Mouse (Mus musculus) spleen, embryonic (tissue): ENCODE measurements at regions not wholly inside any gene's neighbourhood (a gene's known extent, or its start where the extent isn't known, plus 50 kb on each side); places are given as distances from the start of the nearest gene placed in this dataset.

ENCODE experiments used
- CTCF ChIA-PET: fragments of 350-600 bp; sonication (Branson Sonifier 250); formaldehyde crosslinking; loops from one replicate; lab custom pipeline; 2022; lab: Charles Lee

GRCm38 (mm10) chr8:128218886-128219285 lies 139.5 kb upstream of the Nrp1 start:
- CTCF ChIA-PET, result no interaction called here

GRCm38 (mm10) chr8:128219539-128219938 lies 138.9 kb upstream of the Nrp1 start:
- CTCF ChIA-PET, result no interaction called here

DNA sequence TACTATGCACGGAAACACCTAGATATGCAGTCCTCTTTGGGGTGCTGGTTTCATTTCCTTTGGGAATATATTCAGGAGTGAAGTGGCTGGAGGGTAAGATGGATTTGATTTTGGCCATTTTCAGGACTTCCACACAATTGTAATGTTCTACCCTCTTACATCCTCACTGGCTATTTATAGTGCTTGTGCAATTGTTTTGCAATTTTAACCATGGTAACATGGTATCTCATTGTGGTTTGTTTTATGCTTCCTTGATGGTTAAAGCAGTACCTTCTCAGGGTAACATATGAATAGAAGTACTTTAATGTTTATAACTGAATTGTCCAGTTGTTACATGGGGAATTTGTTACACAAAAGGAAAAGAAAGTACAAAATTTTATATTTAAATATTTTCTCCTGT lies 135.3 kb upstream of the Nrp1 start:
- CTCF ChIA-PET, result no interaction called here

GRCm38 (mm10) chr8:128223522-128223921 lies 134.9 kb upstream of the Nrp1 start:
- CTCF ChIA-PET, result no interaction called here

DNA sequence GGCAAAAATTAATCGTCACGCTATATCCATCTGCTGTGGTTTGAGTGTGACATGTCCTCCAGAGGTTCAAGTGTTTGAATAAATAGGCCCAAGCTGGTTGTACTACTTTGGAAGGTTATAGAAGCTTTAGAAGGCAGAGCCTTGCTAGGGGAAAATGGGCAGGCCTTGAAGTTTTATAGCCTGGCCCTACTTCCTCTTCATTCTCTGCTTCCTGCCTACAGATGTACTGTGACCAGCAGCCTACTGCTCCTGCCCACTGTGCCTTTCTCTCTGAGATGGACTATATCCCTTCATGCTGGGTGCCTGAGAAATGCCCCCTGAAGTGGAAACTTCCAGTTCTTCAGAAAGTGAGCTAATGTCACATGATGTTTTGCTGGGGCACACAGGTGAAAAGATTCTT lies 133.3 kb upstream of the Nrp1 start:
- CTCF ChIA-PET, result no interaction called here

DNA sequence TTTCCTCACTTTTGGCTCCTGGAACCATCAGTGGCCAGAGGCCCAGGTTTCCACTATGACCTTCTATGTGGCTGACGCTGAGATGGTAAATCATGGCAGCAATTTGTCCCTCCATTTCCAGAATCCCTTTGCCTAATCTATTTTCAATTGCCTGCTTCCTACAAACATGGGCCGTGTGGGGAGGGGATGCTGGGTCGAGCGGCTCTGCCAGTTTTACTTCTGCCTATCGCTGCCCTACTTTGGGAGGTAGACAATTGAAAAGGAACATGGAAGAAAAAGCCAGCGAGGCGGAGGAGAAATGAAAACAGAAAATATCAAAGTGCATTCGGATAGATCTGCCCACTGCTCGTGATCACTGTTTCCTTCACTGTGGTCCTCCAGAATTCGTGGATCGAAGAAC lies 123.3 kb upstream of the Nrp1 start:
- CTCF ChIA-PET, result no interaction called here

GRCm38 (mm10) chr8:128235527-128235926 lies 122.9 kb upstream of the Nrp1 start:
- CTCF ChIA-PET, result no interaction called here

- CTCF ChIA-PET, result no interaction called here
These were observed 122.3 kb upstream of the Nrp1 start for GRCm38 (mm10) chr8:128236097-128236496.

DNA sequence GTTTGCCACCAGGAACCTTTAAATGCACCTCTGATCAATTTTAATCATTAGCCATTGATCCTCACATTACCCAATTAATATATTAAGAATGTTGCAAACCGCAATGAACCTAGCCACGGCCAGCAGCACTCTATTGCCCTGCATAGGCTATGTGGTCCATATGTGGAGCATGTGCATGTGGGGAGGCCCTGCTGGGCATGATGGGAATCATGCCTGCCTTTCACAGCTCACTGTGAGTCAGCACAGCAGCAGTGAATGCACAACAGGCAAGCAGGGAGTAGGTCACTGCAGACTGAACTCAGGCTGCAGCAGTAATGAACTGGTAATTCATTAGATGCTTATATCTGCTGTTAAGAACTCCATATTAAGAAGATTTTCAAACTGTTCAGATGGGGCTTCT lies 119.5 kb upstream of the Nrp1 start:
- CTCF ChIA-PET, result no interaction called here

- CTCF ChIA-PET, result no interaction called here
These were observed 118.6 kb upstream of the Nrp1 start for GRCm38 (mm10) chr8:128239783-128240182.

DNA sequence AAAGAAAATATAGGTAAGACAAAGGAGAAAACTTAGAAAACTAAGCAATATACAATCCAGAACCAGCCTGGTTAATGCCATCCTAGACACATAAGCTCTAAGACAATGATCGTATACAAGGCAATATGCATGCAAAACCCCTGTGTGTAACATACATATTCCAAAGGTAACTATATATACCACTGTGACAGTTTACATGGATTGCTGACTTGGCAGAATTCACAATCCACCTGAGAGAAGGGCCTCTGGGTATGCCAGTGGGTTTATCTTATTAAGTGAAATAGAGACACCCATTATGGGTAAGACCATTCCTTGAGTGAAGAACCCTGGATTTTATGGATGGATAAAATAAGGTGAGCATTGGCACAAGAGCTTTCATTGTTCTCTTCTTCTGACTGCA lies 117.2 kb upstream of the Nrp1 start:
- CTCF ChIA-PET, result no interaction called here

GRCm38 (mm10) chr8:128242465-128243251 lies 115.7 kb upstream of the Nrp1 start:
- CTCF ChIA-PET, result no interaction called here

GRCm38 (mm10) chr8:128251723-128252122 lies 106.7 kb upstream of the Nrp1 start:
- CTCF ChIA-PET, result no interaction called here

DNA sequence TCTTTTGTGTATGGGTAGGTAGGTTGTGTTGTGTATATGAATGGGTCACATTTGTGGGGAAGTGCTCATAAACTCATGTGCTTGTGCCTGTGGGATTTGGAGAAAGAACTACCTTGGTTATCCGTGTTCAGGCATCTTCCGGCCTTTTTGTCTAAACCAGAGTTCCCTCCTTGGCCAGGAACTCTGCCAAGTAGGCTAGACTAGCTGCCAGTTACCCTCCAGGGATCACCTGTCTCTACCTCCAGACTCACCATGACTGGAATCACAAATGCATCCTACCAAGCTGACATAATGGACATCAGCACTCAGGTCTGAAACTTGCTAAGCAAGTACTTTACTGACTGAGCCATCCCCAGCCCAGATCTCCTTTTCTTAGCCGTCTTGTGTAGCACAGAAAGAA lies 97.6 kb upstream of the Nrp1 start:
- CTCF ChIA-PET, result no interaction called here

- CTCF ChIA-PET, result no interaction called here
These were observed 97.0 kb upstream of the Nrp1 start for GRCm38 (mm10) chr8:128261367-128261766.

GRCm38 (mm10) chr8:128263251-128263947 lies 95.0 kb upstream of the Nrp1 start:
- CTCF ChIA-PET, result no interaction called here

DNA sequence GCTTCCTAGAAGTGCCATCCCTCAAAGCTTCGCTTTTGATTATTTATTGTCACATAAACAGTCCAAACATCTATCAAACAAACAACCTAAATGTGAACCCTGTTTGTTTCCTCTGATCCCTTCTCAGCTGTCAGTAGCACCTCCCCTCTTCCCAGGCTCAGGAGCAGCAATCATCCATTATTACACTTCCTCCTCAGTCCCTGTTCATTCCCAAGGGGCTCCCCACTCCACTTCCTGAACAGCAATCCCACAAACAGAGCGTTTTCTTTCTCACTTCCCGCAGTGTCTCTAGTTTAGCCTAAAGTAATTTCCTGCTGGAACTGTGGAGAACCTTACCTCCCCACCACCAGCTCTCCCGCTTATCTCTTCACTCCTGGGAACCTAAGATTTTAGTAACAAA lies 91.1 kb upstream of the Nrp1 start:
- CTCF ChIA-PET, result no interaction called here

- CTCF ChIA-PET, result interaction anchor here (0.6 kb wide), 1 partner anchor 1089 kb away, joined by 25 read pairs; no protein-coding TSS in a partner anchor
These were observed 90.4 kb upstream of the Nrp1 start for GRCm38 (mm10) chr8:128268010-128268409.

DNA sequence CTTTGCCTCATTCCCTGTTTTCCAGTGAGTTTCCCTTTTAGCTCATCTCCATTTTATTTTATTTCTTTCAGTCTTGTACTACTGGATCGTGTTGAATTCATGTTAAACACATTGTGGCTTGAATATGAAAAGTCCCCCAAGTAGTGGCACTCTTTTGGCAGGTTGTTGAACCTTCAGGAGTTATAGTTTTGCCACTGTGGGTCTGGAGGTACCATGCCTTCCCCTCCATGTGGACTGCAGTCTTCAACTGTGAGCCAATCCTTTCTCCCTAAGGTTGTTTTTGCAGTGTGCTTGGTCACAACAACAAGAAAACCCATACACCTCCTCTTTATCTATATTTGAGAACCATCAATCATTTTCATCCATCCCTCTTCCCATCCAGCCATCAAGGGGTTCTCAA lies 88.9 kb upstream of the Nrp1 start:
- CTCF ChIA-PET, result no interaction called here

GRCm38 (mm10) chr8:128272866-128273344 lies 85.5 kb upstream of the Nrp1 start:
- CTCF ChIA-PET, result no interaction called here

GRCm38 (mm10) chr8:128276475-128276874 lies 81.9 kb upstream of the Nrp1 start:
- CTCF ChIA-PET, result no interaction called here

DNA sequence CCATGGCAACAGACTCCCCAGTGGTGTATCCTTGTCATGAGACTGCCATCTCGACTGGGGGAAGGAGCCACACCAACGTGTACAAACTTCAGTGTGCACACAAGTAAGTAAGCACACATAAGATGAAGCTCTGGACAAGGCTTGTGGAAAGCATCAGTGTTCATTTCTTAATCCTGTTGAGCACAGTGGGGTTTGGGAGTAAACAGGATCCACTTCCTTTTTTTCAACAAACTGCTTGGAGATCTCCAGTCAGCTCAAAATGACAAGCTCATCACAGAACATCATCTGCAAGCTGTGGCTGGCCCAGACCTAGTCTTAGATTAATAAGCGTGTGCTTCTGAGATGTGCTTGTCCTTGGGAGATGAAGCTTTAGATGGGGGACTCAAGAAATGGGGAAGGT lies 75.6 kb upstream of the Nrp1 start:
- CTCF ChIA-PET, result no interaction called here

GRCm38 (mm10) chr8:128283365-128283764 lies 75.0 kb upstream of the Nrp1 start:
- CTCF ChIA-PET, result no interaction called here
